Mouse (Mus musculus) ES-E14 (cell line): ENCODE results near the gene Thap8. TPM values are rescaled to one million over a fixed set of nuclear protein-coding genes. Genes with fewer than 3 reads are reported as not detected.

Experiments used
- DNase-seq: peaks from one replicate; pipeline ENCODE4 v3.0.0-alpha.2; 2013; ENCODE audit warnings: low read depth, low spot score
- H3K27ac ChIP-seq: 2 replicates; pipeline ENCODE4 v1.5.1; 2012; ENCODE audit warnings: low read depth, mild to moderate bottlenecking, low read length, moderate library complexity, mixed read lengths; ENCODE audit not compliant: poor library complexity, insufficient read depth, severe bottlenecking
- H3K36me3 ChIP-seq: 2 replicates; pipeline ENCODE4 v1.6.1; 2012; ENCODE audit warnings: mild to moderate bottlenecking, low read length, moderate library complexity, mixed read lengths; ENCODE audit not compliant: control insufficient read depth, poor library complexity, insufficient read depth, severe bottlenecking
- H3K4me1 ChIP-seq, 2 experiments: fragments of 150-350 bp in 1 of 2; sonication (generic) in 1 of 2; 2 replicates each; pipeline ENCODE4 v1.6.1; 2012; ENCODE audit warnings: low read length in 2 of 2, mild to moderate bottlenecking in 1 of 2, mixed read lengths in 1 of 2; ENCODE audit not compliant: control insufficient read depth in 2 of 2, insufficient read depth in 2 of 2, poor library complexity in 1 of 2
- H3K4me3 ChIP-seq, 2 experiments: fragments of 150-350 bp in 1 of 2; sonication (generic) in 1 of 2; 2 replicates each; pipeline ENCODE4 v1.5.1; 2012; ENCODE audit warnings: low read length in 2 of 2, low read depth in 1 of 2, mild to moderate bottlenecking in 1 of 2, mixed read lengths in 1 of 2; ENCODE audit not compliant: insufficient read depth in 1 of 2, poor library complexity in 1 of 2, severe bottlenecking in 1 of 2
- H3K9ac ChIP-seq: 2 replicates; pipeline ENCODE4 v1.6.1; 2012; ENCODE audit warnings: low read depth, mild to moderate bottlenecking, low read length, mixed read lengths; ENCODE audit not compliant: poor library complexity, insufficient read depth, severe bottlenecking
- H3K9me3 ChIP-seq: fragments of 150-350 bp; sonication (generic); 2 replicates; pipeline ENCODE4 v1.6.1; 2012; ENCODE audit warnings: low read depth, mild to moderate bottlenecking, low read length; ENCODE audit not compliant: control insufficient read depth, insufficient read depth
- CHD2 ChIP-seq: IDR thresholded peaks from 2 replicates; pipeline ENCODE4 v1.6.1; 2014; ENCODE audit warnings: mild to moderate bottlenecking, low read depth, low read length, inconsistent platforms
- HCFC1 ChIP-seq: IDR thresholded peaks from 2 replicates; pipeline ENCODE4 v1.6.1; 2012; ENCODE audit warnings: low read length, inconsistent platforms, borderline replicate concordance; ENCODE audit not compliant: insufficient read depth
- MAFK ChIP-seq: IDR thresholded peaks from 2 replicates; pipeline ENCODE4 v1.6.1; 2014; ENCODE audit warnings: mild to moderate bottlenecking, low read depth, low read length, inconsistent platforms; ENCODE audit not compliant: insufficient read depth
- ZC3H11A ChIP-seq: IDR thresholded peaks from 2 replicates; pipeline ENCODE4 v1.6.1; 2012; ENCODE audit warnings: low read depth, mild to moderate bottlenecking, inconsistent platforms, low read length, borderline replicate concordance
- ZNF384 ChIP-seq: IDR thresholded peaks from 2 replicates; pipeline ENCODE4 v1.6.1; 2012; ENCODE audit warnings: low read depth, low read length, inconsistent platforms
- in situ Hi-C, 2 experiments: fragments of 600-800 bp; cut with MboI; formaldehyde crosslinking; loops; one replicate each; pipeline ENCODE4 v1.15.1; 2025; ENCODE audit warnings: low sequenced_read_pairs in 2 of 2, inconsistent platforms in 1 of 2; ENCODE audit not compliant: unreplicated experiment in 2 of 2
- total RNA-seq: library from RNA; depleted of rRNA; stranded (reverse); fragments of 300-350 nt; gene quantifications from 2 replicates; pipeline ENCODE4 v1.2.3, GENCODE M21; 2012

Thap8 gene
- total RNA-seq, 1 experiment, result 1.2 TPM

- no peak overlapping the region for H3K4me3 ChIP-seq
Measured at GRCm38 (mm10) chr7:30266780-30267179, 13.1 kb upstream of the Thap8 start.

DNA sequence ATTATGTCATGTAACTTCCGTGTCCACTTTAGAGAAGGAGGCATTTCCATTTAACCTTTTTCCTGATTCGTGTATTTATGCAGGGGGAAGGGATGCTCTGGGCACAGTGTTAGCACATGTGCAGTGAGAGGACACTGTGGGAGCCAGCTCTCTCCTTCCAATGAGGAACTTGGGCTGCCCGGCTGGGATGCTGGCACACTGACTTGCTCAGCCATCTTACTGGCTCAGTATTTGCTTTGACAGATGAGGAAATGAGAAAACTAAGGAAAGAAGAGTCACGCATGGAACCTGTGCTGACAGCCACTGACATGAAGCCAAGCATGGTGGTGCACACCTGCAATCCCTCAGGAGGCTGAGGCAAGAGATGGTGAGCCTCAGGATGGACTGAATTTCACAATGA is 10.3 kb upstream of the Thap8 start:
- in situ Hi-C loops, result no loop called here
- no peak for DNase-seq
- no peak overlapping the region for H3K4me3 ChIP-seq
- H3K9ac ChIP-seq, result no peak overlapping the region
- H3K27ac ChIP-seq, result no peak overlapping the region
- TF ChIP-seq ZNF384 (no peak), HCFC1 (no peak), ZC3H11A (no peak), CHD2 (no peak), MAFK (no peak)
- peaks cover 0 to 22% of the 10 kb centered on the region in 2 experiments; a peak in 2 of 4 replicates for H3K4me1 ChIP-seq
- no peaks in the 10 kb centered on the region for H3K9me3 ChIP-seq
- H3K36me3 ChIP-seq, result peaks cover 56% of the 10 kb centered on the region

More at GRCm38 (mm10) chr7:30266780-30267179, 13.1 kb upstream of the Thap8 start:
- TF ChIP-seq ZC3H11A (no peak), HCFC1 (no peak), CHD2 (no peak), MAFK (no peak), ZNF384 (no peak)
- DNase-seq, result peak; percentile 51
- H3K9me3 ChIP-seq, result no peaks in the 10 kb centered on the region
- H3K36me3 ChIP-seq, result peaks cover 58% of the 10 kb centered on the region
- H3K9ac ChIP-seq, result peak overlapping the region; percentile 18; the same call in 1 of the 2 replicates
- H3K27ac ChIP-seq, result peak overlapping the region; percentile 71
- in situ Hi-C loops, result no loop called here
- H3K4me1 ChIP-seq, result peaks cover 0 to 22% of the 10 kb centered on the region in 2 experiments; a peak in 2 of 4 replicates

DNA sequence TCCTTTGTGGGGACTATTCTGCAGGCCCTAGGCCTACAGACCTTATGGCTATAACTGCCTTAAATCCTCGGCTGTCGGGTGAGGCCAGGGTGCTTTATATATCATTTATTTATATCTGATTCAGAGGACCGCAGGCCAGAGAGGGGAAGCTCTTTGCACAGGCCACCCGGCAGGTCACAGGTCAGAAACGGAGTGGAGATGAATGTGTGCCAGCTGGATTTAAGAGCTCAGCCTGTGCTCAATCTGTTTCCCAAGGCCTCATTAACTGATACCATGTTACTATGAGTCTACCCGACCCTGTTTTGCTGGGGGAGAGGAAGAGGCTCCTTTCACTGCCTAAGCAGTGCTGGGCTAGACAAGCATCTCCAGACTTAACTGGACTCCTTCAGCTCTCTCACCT is 5.5 kb upstream of the Thap8 start:
- TF ChIP-seq HCFC1 (no peak), CHD2 (no peak), MAFK (no peak), ZNF384 (no peak), ZC3H11A (no peak)
- Histone ChIP-seq H3K36me3 (peaks cover 37% of the 10 kb centered on the region), H3K9ac (no peak overlapping the region), H3K27ac (no peak overlapping the region), H3K9me3 (no peaks in the 10 kb centered on the region), H3K4me1 (peaks cover 0 to 4% of the 10 kb centered on the region in 2 experiments; a peak in 1 of 4 replicates), H3K4me3 (no peak overlapping the region)
- in situ Hi-C loops, result no loop called here
- no peak for DNase-seq

DNA sequence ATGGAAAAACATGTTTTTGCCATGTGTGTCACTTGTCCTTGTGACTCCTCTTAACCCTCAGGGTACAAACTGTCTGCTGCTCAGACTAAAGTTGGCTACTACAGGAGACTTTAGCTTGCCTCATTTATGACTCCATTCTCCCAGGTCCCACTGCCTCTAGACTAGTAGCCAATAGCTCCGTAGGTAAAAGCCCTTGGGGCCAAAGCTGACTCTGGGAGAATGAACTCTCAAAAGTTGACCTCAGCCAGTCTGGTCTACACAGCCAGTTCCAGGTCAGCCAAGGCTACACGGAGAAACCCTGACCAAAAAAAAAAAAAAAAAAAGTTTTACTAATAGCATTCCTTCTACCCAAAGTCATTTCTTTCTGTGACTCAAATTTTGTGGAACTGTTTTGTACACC is 983 bp upstream of the Thap8 start:
- peaks cover 5% of the 10 kb centered on the region for H3K36me3 ChIP-seq
- H3K4me1 ChIP-seq, result peaks cover 2 to 6% of the 10 kb centered on the region in 2 experiments; a peak in 2 of 4 replicates
- in situ Hi-C loops, result no loop called here
- H3K9me3 ChIP-seq, result no peaks in the 10 kb centered on the region
- peak overlapping the region; percentile 82 to 86; a peak in 3 of 4 replicates for H3K4me3 ChIP-seq
- H3K27ac ChIP-seq, result peak overlapping the region; percentile 20; the same call in 1 of the 2 replicates
- no peak overlapping the region for H3K9ac ChIP-seq
- DNase-seq, result no peak
- no peak for TF ChIP-seq CHD2
- no peak for TF ChIP-seq ZNF384
- no peak for TF ChIP-seq HCFC1
- TF ChIP-seq ZC3H11A, result no peak
- TF ChIP-seq MAFK, result no peak

GRCm38 (mm10) chr7:30279536-30279935 is 358 bp upstream of the Thap8 start:
- Histone ChIP-seq H3K27ac (no peak overlapping the region; the same call in 1 of the 2 replicates), H3K36me3 (peaks cover 4% of the 10 kb centered on the region), H3K4me3 (peak overlapping the region; percentile 82 to 86), H3K9me3 (no peaks in the 10 kb centered on the region), H3K4me1 (peaks cover 2 to 6% of the 10 kb centered on the region in 2 experiments; a peak in 2 of 4 replicates), H3K9ac (no peak overlapping the region)
- in situ Hi-C loops, result no loop called here
- TF ChIP-seq MAFK (no peak), ZNF384 (no peak), HCFC1 (no peak), ZC3H11A (no peak), CHD2 (no peak)
- DNase-seq, result peak; percentile 86
